Mouse (Mus musculus) C2C12 (cell line): ENCODE measurements around the gene Nrg3.

Experiments used
- CEBPB ChIP-seq: IDR thresholded peaks from one replicate; pipeline ENCODE4 v1.6.1; 2011; ENCODE audit warnings: low read depth, mild to moderate bottlenecking, control low read depth, moderate library complexity
- CTCF ChIP-seq: IDR thresholded peaks from one replicate; pipeline ENCODE4 v1.5.1; 2011; ENCODE audit not compliant: control insufficient read depth, insufficient read depth, insufficient read length
- FOSL1 ChIP-seq: IDR thresholded peaks from one replicate; pipeline ENCODE4 v1.8.0; 2011; ENCODE audit warnings: mild to moderate bottlenecking, low read length; ENCODE audit not compliant: poor library complexity, insufficient read depth, severe bottlenecking
- MAX ChIP-seq: IDR thresholded peaks from one replicate; pipeline ENCODE4 v1.6.1; 2011; ENCODE audit warnings: mild to moderate bottlenecking, control low read depth
- MYOD1 ChIP-seq: IDR thresholded peaks from one replicate; pipeline ENCODE4 v1.6.1; 2011; ENCODE audit warnings: low read depth; ENCODE audit not compliant: control insufficient read depth, insufficient read length
- MYOG ChIP-seq: IDR thresholded peaks from one replicate; pipeline ENCODE4 v1.6.1; 2011; ENCODE audit not compliant: control insufficient read depth, insufficient read length; ENCODE audit errors: extremely low read depth
- USF1 ChIP-seq: IDR thresholded peaks from one replicate; pipeline ENCODE4 v1.6.1; 2011; ENCODE audit warnings: low read depth, mild to moderate bottlenecking, control low read depth, moderate library complexity

- TF ChIP-seq CTCF (no peak), USF1 (no peak), MAX (no peak), MYOD1 (no peak), MYOG (no peak), CEBPB (no peak), FOSL1 (no peak)
Measured at GRCm38 (mm10) chr14:39039046-39039445, 433.8 kb downstream of the Nrg3 start.
